Mouse (Mus musculus) NIH3T3 (cell line): ENCODE results near the gene Nup155.

ENCODE experiments used
- DNase-seq: peaks from one replicate; pipeline ENCODE4 v3.0.0-alpha.2; 2012; ENCODE audit warnings: low read depth

Gene Nup155

DNA sequence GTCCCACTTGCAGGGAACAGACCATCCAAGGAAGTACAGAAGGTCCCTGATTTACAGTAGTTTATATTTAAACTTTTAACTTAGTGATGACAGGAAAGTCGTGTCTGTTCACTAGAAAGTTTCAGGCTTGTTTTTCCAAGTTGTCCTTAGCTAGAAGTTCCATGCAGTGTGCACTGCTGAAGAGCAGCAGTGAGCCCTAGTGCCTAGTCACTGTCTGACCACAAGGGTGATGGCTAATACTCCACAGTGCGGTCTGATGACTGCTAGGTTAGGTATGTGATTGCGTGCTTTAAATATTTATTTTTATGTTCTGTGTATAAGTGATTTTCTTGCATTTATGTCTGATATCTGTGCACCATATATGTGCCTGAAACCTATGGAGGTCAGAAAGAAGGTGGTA, 81.4 kb downstream of the Nup155 start:
- DNase-seq = peak; percentile 76

DNA sequence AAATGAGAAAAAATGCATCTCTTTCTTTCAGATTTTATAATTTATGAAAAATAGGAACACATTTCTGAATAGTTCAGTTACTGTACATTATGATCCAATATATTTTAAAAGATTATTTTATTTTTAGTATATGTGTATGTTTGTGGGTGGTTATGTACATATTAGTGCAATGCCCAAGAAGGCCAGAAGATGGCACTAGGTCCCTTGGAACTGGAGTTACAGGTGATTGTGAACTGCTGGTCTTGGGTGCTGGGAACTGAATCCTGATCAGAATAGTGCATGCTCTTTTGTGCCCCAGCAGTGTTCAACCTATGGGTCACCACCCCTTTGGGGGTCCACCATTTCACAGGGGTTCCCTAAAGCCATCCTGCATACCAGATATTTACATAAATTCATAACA, 91.2 kb downstream of the Nup155 start:
- peak; percentile 15 for DNase-seq

DNA sequence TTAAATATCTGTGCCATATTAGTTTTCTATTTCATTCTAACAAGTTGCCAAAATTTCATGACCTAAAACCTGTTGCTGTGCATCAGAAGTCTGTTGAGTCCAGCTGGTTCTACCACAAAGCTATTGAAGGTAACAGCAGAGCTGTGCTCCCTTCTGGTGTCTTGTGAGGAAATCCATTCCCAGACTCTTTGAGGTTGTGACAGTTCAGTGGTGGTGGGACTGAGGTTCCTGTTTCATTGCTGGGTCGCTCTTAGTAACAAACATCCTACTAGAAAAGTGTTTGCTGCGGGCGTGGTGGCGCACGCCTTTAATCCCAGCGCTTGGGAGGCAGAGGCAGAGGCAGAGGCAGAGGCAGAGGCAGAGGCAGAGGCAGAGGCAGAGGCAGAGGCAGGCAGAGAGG, 99.3 kb downstream of the Nup155 start:
- DNase-seq = no peak
